Mouse (Mus musculus) testis, adult 2 months (tissue): ENCODE measurements around the gene Dnajb4.

ENCODE experiments used
- CTCF ChIP-seq: fragments of 200-500 bp; IDR thresholded peaks from 2 replicates; pipeline ENCODE4 v1.5.1; 2012; ENCODE audit warnings: low read depth, mild to moderate bottlenecking, inconsistent platforms, low read length, moderate library complexity; ENCODE audit not compliant: control insufficient read depth, insufficient read depth, insufficient replicate concordance
- POLR2A ChIP-seq: fragments of 200-500 bp; IDR thresholded peaks from 2 replicates; pipeline ENCODE4 v1.6.1; 2012; ENCODE audit warnings: low read depth, mild to moderate bottlenecking, inconsistent platforms, low read length, moderate library complexity; ENCODE audit not compliant: control insufficient read depth

DNA sequence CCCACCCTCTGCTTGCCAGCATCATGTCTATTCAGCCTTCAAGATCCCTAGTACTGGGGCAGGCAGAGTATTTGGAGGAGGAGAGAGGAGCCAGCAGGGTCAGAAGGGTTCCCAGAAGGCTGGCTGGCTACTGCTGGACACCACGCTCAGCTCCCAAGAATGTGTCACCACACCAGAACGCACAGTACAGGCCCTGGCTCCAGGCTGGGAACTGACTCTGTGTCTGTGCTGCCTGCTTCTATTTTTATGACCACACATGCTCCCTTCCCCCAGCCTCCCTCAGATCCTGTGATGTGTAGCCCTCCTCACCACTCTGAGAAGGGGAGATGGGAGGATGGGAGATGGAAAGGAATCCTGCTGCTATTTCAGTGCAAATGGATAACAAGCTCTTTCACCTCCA, 64.9 kb downstream of the Dnajb4 start:
- TF ChIP-seq POLR2A (no peak), CTCF (no peak)
